Mouse (Mus musculus) ovary, adult 10 weeks (tissue): Measurements from ENCODE around the gene Dhcr7. TPM values are rescaled to one million over a fixed set of nuclear protein-coding genes. Genes with fewer than 3 reads are reported as not detected.

Source experiments
- polyA plus RNA-seq: library from polyadenylated mRNA; stranded (reverse); fragments of 350-450 nt; fragmentation: Illumina TruSeq; extraction: RNeasy Lipid Tissue Mini Kit (QIAGEN cat#74804); gene quantifications from one replicate; pipeline ENCODE4 v1.2.3, GENCODE M21; 2014

Dhcr7 gene
- 7.1 TPM for polyA plus RNA-seq

GRCm38 (mm10) chr7:143822375-143823265, at the start of gene Dhcr7, which contains the start of gene Nadsyn1:
TSS of gene Dhcr7 (plus strand) at chr7:143823145.
TSS of gene Nadsyn1 (minus strand) at chr7:143822849.

GRCm38 (mm10) chr7:143783996-143784829, 38.7 kb upstream of the Dhcr7 start, which contains the start of gene Mrgpre:
TSS of gene Mrgpre (minus strand) at chr7:143784500.

GRCm38 (mm10) chr7:143866538-143866937, 43.6 kb downstream of the Dhcr7 start, which contains the start of gene Gm498:
TSS of gene Gm498 (plus strand) at chr7:143866838.

Other genes with a start within 250 kb of the Dhcr7 start
- 17.6 TPM for gene Cars, start 223.1 kb upstream of the Dhcr7 start, polyA plus RNA-seq
- 0.88 TPM for gene Tnfrsf26, start 194.4 kb upstream of the Dhcr7 start, polyA plus RNA-seq
- gene Tnfrsf22, start 173.5 kb upstream of the Dhcr7 start, polyA plus RNA-seq, result 8.1 TPM
- gene Tnfrsf23, start 137.3 kb upstream of the Dhcr7 start, polyA plus RNA-seq, result 2.8 TPM
- 4.2 TPM for gene Osbpl5, start 66.2 kb upstream of the Dhcr7 start, polyA plus RNA-seq
- gene Mrgprg, start 56.2 kb upstream of the Dhcr7 start, polyA plus RNA-seq, result not detected
- 0.26 TPM for gene Mrgpre, start 38.6 kb upstream of the Dhcr7 start, polyA plus RNA-seq
- gene Nadsyn1, start 296 bp upstream of the Dhcr7 start, polyA plus RNA-seq, result 3.2 TPM
- gene Gm498, start 43.7 kb downstream of the Dhcr7 start, polyA plus RNA-seq, result not detected
- gene Shank2, start 178.8 kb downstream of the Dhcr7 start, polyA plus RNA-seq, result 1.6 TPM